Mouse (Mus musculus) right cerebral cortex, postnatal 4 days (tissue): ENCODE results near the gene Bcl2l11.
"Not testable (repeated sequence)": the region's sequence is repeated elsewhere in the genome, so short reads cannot be mapped to it uniquely, and the experiment has no call there.

ENCODE experiments used
- DNase-seq: peaks from one replicate; pipeline ENCODE4 v3.0.0-alpha.2; 2022

Bcl2l11 gene

DNA sequence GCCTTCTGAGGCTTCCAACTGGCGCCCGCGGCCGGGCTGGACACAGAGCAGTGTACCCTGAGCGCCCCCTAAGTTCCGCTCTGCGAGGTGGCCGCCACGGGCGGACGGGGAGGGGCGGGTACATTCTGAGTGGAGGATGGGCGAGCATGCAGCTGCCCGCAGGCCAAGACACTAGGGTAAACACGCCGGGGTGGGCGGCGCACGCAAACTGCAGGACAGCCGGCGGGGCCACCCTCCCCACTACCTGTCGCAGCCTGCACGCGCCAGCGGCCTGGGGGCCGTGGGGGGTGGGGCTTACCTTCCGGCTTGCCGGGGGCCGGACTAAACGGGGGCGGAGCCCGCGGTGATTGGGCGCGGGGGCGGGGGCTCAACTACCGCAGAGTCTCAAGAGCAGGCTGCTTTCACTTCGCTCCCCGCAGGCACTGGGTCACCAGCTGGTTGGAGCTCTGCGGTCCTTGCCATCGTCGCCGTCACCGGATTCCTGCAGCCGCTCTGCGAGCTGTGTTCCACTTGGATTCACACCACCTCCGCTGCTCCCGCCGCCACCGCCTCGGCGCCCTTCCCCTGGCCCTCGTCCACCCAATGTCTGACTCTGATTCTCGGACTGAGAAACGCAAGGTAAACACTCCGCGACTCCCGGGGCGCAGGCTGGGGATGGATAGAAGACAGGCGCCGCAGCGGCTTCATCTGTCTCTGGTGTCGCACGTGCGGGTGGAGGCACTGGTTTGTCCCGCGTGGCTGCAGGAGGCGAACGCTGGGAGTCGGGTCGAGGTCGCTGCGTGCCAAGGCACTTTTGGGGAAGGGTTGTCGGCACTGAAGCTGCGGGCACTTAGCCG lies at the start of gene Bcl2l11:
Gene Bcl2l11, plus strand, starts transcription at position 404 of the 836 bp plus-strand sequence.
- DNase-seq = peak; percentile 88

DNA sequence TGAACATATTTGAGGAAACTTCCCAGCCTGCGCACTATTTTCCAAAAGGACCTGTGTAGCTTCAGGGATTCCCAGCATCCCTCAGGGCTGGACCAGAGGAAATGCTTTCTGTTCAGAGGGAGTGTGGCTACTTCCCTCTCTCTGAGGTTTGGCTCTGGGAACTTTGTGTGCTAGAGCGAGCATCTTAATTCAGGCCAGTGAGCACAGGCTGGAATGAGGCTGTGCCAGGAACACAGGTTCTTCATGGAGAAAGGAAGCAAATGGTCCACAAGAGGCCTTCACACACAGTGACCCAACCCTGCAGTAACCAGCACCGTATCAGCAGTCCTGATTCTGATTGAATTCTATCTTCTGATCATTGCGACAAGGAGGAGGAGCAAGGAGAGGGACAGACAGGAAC lies 48.9 kb upstream of the Bcl2l11 start:
- no peak for DNase-seq

DNA sequence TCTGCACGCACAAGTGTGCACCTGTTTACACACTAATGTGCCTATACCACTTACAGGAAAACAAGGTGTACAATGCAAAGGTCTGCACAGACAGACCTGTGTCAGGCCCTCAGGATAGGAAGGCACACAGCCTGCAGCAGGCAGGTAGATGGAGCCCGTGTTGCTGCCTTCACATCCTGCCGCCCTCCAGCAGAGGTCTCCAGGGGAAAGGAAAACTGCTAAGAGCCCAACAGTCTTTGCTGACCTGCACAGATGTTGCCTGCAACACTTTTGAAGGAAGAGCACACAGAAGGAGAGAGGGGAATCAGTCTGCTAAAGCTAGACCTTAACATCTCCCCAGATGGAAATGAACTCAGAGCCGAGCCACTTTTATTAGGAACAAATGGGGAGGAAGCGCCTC lies 47.0 kb upstream of the Bcl2l11 start:
- peak; percentile 11 for DNase-seq

DNA sequence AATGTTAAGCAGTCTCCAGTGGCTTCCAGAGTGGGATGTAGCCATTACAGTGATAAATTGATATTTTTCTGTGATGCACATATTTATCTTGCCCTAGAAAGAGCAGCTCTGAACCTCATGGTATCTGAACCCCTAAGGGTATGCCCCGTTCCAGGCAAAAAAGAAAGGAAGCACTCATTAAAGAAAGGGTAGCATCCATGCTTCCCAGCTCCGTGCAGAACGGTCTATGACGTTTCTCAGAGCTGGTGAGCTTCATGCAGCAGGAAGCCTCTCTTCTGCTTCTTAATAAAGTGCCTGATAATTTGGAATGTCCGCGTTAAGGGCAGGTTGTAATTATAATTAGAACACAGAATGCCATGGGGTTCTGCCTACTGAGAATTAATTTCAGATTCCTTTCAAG lies 46.5 kb upstream of the Bcl2l11 start:
- DNase-seq = no peak

DNA sequence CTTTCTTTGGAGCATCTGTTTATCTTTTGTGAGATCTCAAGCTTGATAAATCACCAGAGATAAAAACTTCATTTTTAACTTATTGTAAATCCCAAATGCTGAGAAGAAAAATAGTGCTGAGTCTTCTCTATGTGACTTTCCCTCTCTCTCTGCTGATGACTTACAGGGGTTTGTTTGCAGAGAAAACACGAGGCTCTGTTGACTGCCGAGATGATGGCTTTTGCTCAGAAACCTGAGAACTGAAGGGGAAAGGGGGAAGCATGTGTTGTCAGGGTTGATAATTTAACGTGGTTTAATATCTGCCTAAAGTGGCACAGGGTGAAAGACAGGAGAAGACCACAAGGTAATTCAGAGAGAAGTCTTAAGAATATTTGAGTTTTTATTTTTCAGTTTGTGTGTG lies 42.0 kb upstream of the Bcl2l11 start:
- no peak for DNase-seq

DNA sequence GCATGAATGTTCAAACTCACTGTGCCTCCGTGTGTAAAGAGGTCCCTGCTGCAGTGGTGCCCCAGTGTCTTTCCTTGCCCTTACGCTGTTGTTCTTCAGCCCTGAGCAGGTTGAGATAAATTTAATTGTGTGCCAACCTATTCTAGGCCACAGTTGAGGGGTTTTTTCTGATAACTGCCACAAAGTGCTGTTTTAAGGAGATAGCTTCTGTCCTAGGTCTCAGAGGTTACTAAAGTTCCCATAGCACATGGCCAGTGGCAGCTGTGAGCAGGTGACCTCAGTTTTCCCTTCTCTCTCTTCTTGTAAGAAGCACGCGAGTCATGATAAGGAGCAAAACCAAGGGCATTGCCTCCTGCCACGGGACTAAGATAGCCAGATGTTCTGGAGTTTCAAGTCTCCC lies 41.2 kb upstream of the Bcl2l11 start:
- DNase-seq = no peak

DNA sequence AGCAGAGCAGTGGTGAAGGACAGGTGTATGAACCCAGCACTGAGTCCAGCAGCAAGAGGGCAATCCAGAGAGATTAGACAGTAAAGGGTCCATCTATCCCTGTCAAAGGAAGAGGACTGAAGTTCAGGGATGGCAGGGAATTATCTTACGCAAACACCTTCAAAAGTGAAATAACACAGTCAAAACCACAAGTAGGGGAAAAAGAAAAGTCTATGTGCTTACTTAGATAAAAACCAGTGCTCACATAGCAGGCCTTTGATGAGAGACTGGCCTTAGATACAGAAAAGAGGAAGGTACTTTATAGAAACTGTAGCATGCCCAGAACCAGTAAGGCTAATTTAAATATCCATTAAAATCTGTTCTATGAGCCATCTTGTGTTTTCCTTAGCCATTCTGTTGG lies 40.4 kb upstream of the Bcl2l11 start:
- no peak for DNase-seq

DNA sequence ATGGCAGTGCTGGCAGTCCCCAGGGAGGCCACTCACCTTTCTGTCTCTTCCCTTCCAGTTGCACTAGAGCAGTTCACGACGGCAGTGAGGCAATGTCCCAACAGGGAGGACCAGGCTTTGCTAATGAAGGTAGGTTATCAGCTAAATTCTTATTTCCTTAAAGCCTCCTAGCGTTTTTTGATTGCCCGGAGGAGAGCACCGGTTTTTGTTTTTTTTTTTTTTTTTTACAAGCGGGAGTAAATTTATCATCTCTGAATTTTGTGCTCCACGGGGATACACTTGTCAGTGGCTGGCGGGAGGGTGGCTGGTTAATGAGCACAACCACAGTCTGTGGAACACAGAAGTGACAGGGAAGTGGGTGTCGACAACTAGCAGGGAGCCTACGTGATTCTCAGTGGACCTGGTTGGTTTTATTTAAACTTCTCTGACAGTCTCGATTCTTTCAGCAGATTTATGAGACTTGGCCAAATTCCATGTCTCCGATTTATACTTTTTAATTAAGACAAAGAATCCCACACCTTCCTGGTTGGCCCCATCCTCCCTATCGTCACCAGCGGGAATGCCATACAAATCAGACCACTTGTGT lies 39.4 kb upstream of the Bcl2l11 start:
- DNase-seq = no peak

DNA sequence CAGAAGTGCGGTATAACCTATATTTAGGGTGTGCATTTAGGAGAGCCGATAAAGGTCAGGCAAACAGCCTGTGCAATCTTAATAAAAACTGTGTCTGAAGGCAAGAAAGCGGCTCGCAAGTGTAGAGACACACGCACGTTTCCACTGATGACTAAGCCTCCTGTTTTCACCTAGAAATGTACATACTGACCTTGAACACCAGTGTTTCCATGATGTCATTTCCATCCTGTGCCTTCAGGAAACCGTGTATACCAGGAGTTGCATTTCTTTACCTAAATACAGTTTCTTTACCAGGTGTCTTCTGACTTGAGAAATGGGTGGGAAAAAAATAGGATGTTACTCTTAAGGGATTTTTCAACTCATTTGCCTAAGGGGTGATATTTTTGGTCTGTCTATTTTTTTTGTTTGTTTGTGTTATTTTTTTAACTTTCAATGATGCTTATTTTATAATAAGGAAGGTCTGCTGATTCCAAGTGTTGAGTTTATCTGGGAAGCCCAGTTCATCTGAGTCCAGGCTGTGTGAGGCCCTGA lies 38.8 kb upstream of the Bcl2l11 start:
- no peak for DNase-seq

DNA sequence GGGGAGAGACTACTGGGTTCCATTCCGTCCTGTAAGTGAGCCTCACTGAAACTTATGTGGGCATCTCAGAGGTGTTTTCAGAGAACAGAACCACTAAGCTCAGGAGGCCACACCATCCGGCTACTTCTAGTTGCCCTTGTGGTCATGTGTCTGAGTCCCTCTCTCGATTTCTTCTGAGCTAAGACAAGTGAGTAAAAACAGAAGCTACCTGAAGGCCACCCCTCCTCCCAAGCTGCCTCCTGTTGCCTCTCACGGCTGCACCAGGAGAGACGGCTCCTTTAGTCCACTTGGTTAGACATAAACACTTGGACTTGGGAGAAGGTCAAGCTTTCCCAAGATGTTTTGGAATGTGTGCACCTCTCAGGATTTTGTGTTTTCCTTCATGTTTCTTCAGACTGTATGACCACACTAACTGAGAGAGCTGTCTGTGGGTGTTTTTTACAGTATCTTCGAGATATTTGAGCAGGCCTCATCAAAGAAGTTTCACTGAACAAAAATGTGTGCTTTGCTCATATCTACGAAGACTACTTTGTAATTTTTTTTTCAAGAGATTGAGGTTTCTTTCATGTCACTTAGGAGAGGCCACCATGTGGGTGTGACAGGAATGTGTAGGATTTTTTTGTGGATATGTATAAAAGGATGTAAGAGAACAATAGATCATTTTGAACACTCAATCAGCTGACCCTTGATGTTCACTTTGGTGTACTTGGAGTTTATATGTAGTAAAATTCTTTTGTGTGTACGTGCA lies 37.9 kb upstream of the Bcl2l11 start:
- no peak for DNase-seq

DNA sequence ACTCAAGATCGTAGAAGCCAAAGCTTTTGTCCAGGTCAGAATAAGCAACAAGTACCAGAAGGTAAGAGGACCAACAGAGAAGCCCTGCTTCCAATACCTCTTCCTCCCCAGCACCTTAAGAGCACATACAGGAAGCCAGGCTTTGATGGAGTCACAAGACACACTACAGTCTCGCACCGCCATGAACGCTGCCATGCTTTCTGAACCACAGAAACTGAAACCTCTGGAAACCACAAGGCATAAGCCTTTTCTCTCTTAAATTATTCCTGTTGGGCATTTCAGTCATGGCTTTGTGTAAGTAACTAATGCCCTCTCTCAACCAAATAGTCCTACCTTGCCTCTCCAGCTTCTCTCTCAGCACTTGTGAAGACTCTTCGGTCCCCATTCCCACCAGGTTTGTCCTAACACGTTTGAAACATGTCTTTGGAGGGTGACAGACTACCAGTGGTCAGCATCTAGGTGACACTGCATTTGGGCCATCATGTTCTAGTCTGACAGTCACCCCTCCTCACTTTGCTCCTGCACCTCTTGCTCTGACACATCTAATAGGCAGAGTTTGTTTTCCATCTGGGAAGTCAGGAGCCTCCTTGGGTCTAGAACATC lies 35.5 kb upstream of the Bcl2l11 start:
- no peak for DNase-seq

DNA sequence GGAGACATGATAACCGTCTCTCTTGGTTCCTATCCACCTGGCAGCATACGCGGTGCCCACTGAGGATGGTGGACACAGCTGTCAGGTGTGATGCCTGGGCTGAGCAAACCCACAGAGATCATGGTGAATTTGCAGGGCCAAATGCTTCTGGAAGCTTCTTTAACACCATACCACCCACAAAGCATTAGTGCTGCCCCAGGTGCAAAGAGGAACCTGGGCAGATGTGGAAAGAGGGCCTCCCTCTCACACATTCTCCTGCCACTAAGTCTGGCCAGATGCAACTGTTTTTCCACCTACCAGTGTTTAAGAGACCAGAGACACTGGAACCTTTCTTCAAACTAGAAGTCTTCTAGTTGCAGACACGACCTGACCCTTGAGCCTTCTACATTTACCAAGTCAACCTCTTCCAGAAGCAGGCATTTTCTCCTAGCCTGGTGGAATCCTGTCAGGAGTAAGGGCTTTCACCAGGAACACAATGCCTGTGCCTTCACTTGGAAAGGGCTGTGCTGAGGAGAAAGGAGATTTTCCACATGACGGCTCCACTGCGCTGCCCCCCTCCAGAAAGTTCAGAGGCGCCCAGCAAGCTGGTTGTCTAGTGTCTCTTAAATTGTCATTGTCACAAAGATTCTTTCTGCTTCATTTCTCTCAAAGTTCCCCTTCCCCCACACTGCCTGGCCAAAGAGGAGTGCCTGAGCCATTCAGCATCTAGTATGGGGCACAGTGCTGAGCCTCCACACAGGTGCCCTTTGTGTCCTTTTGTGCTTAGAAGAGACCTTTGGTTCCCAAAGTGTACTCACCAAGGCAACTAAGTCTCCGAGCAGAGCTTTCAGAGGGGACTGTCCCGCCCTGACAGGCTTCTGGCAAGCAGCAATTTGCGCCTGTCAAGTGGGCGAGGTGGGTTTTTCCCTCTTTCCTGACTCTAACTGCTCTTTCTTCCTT lies 34.1 kb upstream of the Bcl2l11 start:
- DNase-seq = no peak

DNA sequence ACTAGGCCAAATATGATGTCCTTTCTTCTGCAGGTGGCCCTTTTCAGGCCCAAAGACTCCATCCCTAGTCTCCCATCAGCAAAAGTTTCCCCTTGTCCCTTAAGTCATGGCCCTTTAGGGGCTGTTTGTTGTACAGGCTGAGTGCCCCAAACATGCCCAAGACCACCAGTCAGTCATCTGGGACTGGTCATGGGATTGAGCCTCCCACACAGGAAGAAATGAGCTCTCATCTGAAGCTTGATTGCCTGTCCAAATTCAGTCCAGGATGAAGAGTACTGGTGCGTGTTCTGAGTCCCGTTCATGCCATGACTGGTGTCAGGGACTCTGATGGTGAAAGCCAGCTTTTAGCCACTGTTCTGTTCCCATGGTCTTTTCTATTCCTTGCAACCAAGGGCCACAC lies 33.4 kb upstream of the Bcl2l11 start:
- no peak for DNase-seq

DNA sequence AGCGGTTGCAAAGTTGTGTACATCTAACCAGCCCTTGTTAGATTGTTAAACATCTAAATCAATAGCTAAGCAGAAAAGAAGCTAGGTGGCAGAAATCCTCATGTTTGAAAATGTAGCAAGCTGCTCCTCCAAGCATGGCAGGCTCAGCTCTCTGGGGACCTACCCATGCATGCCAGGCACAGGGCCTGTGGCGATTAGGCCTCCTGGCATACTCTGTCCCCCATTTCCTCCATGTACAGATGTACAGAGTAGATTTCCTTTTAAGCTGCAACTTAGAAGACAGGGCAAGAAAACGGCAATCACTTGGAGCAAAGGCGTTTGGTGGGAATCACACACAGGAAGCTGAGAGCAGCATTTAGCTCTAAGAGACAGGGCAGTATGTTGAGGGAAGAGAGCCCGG lies 31.6 kb upstream of the Bcl2l11 start:
- no peak for DNase-seq

DNA sequence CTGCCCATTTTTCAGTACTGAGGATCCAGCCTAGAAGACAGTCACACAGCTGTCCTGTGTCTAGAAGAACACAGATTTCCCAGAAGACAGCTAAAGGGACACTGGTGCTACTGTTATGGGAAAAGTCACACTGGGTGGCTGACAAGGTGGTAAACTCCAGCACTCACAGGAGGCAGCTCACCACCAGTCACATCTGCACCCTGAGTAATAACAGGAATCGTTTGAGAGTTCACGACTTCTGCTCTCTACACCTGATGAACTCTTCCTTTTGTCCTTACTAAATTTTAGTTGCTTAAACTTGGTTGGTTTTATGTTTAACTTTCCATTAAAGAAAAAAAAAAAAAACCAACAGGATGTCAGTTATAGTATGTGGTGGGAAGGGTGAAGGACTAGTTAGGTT lies 31.2 kb upstream of the Bcl2l11 start:
- no peak for DNase-seq

DNA sequence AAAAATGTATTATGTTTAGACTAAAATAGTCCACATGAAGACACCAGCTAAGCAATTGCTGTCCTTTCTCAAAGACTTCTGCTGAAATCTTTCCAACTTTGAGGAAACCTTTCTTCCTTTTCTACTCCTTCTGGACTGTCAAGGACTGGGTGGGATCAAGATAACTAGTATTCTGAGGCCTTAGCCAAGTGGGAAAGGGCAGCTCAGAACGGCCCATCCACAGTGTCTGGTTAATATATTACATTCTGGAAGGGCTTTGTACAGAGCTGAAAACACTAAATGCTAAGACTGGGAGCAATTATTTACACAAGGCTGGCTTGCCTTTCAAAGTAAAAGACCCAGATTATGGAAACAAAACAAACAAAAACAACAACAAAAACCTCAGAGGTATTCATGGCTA lies 30.6 kb upstream of the Bcl2l11 start:
- DNase-seq = no peak

DNA sequence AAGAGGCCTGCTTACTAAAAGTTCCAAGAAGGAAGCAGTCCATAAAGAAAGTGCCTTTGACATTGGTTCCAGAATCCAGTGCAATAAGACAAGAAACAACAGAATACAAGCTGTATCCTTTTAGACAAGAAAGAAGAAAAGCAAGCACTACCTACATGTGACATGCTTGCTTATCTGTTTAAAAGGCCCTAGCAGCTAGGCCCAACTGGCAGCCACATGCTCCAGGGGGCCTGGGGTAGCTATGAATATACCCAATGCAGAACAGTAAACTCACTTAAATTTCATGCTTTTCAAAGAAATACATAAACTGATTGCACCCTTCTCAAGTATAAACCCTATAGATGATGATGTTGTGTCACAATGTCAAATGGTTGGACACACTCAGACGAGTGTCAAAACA lies 29.8 kb upstream of the Bcl2l11 start:
- DNase-seq = no peak

DNA sequence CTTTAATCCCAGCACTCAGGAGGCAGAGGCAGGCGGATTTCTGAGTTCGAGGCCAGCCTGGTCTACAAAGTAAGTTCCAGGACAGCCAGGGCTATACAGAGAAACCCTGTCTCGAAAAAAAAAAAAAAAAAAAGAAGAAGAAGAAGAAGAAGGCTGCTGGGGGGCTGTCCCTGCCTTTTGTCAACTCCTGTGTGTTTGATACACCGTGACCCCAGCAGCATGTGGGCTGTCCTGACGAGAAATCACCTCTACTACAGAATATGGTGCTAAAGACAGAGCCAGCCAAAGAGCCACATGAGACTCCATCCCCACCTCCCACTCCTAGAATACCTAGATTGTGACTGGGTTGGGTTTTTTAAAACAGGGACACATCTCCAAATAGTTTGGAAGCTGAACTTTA lies 27.7 kb upstream of the Bcl2l11 start:
- DNase-seq = not testable (repeated sequence)

DNA sequence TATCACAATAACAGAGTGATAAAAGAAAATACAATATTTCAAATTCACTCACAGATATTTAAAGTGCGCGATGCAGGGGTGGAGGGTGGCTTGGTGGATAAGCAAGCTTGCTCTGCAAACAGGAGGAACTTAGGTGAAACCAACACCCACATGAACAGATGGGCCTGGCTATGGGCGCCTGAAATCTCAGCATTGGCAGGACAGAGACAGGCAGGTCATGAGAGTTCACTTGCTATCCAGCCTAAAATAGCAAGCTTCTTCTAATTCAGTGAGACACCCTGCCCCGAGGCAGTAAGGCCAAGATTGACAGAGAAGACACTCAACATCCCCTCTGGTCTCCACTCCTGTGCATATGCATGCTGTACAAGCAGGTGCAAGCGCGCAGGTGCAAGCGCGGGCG lies 23.8 kb upstream of the Bcl2l11 start:
- DNase-seq = no peak

DNA sequence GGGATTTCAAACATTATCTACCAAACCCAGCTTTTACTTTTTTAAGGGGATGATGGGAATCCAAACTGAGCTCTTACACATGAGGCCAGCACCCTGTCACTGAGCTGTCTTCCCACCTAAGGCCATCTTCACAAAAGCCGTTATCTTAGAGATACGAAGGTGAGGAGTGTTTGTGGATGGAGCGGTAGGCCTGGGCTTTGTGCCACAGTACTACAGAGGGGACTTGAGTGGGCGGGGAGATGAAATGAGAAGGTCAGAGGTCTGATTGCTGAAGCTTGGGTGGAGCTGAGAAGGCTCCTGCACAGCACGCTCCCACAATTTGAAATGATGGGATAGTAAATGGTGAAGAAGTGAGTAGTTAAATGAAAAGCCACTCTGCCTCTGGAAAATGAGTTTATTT lies 21.0 kb upstream of the Bcl2l11 start:
- DNase-seq = no peak

DNA sequence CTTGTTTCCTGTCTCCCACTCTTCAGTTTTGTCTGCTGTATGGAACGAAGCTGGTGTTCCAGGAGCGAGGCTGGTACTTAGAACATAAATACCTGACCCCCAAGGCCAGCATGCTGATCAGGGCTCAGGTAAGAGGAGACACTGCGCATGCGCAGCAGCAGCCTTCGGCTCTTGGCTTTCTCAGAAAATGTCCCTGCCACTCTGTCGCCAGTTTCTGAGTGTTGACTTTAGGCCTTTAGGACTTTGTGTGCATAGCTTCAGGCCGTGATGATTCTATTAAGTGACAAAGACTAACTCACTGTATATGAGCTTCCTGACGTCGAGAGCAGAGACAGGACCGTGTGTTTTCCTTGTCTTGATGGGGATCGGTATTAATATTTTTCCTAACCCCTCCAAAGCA lies 20.2 kb upstream of the Bcl2l11 start:
- DNase-seq = no peak

DNA sequence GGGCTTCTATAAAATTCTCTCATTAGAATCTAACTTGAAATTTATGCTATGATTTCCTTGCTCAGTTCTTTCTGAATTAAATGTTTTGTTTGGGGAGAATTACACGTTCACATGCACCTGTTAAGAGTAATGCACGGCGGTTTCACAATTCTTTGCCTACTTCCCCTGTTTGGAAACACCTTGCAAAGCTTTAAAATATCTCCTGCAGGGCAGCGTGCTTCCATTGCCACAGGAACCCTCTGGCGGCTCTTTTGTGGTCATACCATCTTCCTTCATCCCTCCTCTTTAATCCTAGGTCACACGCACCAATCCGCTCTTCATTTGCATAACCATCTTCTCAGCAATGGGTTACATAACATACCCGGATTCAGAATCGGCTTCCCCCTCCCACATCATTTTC lies 14.3 kb upstream of the Bcl2l11 start:
- no peak for DNase-seq
